Mouse (Mus musculus): Measurements from ENCODE around the gene Mrpl49. TPM values are rescaled to one million over a fixed set of nuclear protein-coding genes. Genes with fewer than 3 reads are reported as not detected.

The Mrpl49 gene
- polyA plus RNA-seq, 1 experiment from 2014 or later = 58.5 TPM

DNA sequence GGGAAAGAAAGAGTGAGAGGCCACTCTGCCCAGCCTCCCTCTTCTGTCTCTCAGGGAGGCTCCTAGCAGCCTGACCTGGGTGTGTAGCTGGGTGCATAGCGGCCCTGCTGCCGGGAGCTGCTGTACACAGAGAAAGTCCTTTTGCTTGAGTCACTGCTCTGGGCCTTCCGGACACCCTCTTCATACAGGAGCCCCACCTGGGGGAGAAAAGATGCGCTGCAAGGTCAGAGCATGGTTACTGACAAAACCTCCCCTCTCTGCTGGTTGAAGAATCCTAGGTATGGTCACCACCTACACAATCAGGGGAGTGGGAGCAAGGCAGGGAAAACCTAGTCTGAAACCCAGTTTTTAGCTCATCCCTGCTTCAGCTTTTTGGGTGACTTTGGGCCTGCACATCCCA lies 11.4 kb upstream of the Mrpl49 start:
- Histone ChIP-seq H3K4me2 (ENCODE audit: low read length) (no peak overlapping the region), H3K4me1 (ENCODE audit: control insufficient read depth, insufficient read depth, low read length) (peaks cover 22% of the 10 kb centered on the region), H3K9me3 (replicated peaks; ENCODE audit: control insufficient read depth, low read length, poor library complexity, severe bottlenecking) (no peaks in the 10 kb centered on the region), H3K27ac (ENCODE audit: low read length) (no peak overlapping the region), H3K36me3 (ENCODE audit: control insufficient read depth, insufficient read depth, low read length) (peaks cover 26% of the 10 kb centered on the region), H3K27me3 (ENCODE audit: control insufficient read depth, insufficient read depth, low read depth, low read length) (no peaks in the 10 kb centered on the region), H3K9ac (ENCODE audit: low read depth, low read length) (no peak overlapping the region), H3K4me3 (ENCODE audit: low read depth, low read length) (no peak overlapping the region)
- WGBS = 80% methylated on average over 4 of the region's 4 CpGs
- no peak for ATAC-seq

GRCm38 (mm10) chr19:6067724-6068415 lies 10.3 kb upstream of the Mrpl49 start, which contains the start of gene Tm7sf2:
TSS of gene Tm7sf2 (minus strand) at chr19:6068373.
- H3K4me2 ChIP-seq (ENCODE audit: low read length) = peak within 1 kb of the TSS; percentile 91
- peak; percentile 93 for ATAC-seq
- H3K4me1 ChIP-seq (ENCODE audit: control insufficient read depth, insufficient read depth, low read length) = peaks cover 26% of the 10 kb centered on the region
- no peaks in the 10 kb centered on the region for H3K27me3 ChIP-seq (ENCODE audit: control insufficient read depth, insufficient read depth, low read depth, low read length)
- H3K9me3 ChIP-seq (replicated peaks; ENCODE audit: control insufficient read depth, low read length, poor library complexity, severe bottlenecking) = no peaks in the 10 kb centered on the region
- H3K36me3 ChIP-seq (ENCODE audit: control insufficient read depth, insufficient read depth, low read length) = peaks cover 26% of the 10 kb centered on the region
- H3K27ac ChIP-seq (ENCODE audit: low read length) = peak within 1 kb of the TSS; percentile 91
- H3K9ac ChIP-seq (ENCODE audit: low read depth, low read length) = peak within 1 kb of the TSS; percentile 82
- H3K4me3 ChIP-seq (ENCODE audit: low read depth, low read length) = peak within 1 kb of the TSS; percentile 52
- WGBS = 8% methylated on average over 33 of the region's 33 CpGs

DNA sequence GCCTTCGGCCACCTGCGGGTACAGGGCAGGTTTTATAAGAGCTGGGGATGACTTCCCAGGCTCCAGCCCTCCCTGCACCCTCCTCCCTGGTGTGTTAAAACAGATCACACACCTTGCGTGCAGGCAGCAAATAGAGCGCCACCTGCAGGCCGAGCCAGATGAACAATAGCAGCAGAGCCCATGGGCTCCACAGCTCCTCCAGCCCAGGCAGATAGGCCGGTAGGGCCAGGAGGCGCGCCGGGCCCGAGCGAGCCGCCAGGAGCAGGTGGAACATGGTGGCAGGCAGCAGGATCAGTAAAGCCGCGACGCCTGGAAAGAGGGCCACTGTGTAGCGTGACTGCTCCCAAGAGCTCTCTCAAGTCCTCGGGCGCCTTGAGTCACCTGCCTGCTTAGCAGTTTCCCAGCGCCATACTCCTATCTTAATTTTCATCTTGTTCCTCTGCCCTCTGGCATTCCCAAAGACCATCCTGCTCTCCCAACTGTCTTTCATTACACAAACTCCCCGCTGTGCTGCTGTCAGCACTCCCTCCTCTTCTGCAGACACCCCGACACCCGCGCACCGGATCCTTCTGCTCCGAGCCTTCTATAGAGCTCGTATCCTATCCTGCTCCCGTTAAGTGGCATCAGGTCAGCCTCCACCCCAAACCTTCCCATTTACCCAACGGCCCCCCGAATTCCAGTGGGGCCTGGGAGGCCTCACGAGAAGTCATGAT lies 9.6 kb upstream of the Mrpl49 start:
- H3K27me3 ChIP-seq (ENCODE audit: control insufficient read depth, insufficient read depth, low read depth, low read length) = no peaks in the 10 kb centered on the region
- no peaks in the 10 kb centered on the region for H3K9me3 ChIP-seq (replicated peaks; ENCODE audit: control insufficient read depth, low read length, poor library complexity, severe bottlenecking)
- peak; percentile 81 for ATAC-seq
- H3K27ac ChIP-seq (ENCODE audit: low read length) = peak overlapping the region; percentile 91
- H3K4me2 ChIP-seq (ENCODE audit: low read length) = peak overlapping the region; percentile 91
- peaks cover 33% of the 10 kb centered on the region for H3K4me1 ChIP-seq (ENCODE audit: control insufficient read depth, insufficient read depth, low read length)
- H3K36me3 ChIP-seq (ENCODE audit: control insufficient read depth, insufficient read depth, low read length) = peaks cover 26% of the 10 kb centered on the region
- under 1% methylated on average over 30 of the region's 30 CpGs for WGBS
- H3K4me3 ChIP-seq (ENCODE audit: low read depth, low read length) = peak overlapping the region; percentile 52
- H3K9ac ChIP-seq (ENCODE audit: low read depth, low read length) = peak overlapping the region; percentile 82

DNA sequence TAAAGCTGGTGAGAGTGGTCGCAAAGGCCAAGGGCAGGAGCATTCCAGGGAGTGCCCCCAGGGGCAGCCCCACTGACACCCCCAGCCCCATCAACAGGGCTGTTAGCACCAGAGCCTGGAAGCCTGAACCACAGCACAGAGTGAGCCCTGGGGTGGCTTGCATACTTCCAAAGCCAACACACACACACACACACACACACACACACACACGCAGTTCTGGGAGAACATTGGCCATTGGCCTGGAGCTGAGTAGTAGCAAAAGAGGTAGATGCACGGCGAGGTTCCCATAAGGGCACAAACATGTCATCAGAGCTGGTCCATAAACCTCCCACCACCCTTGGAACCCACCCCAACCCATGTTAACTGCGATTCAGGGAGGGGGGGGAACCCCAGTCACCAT lies 9.0 kb upstream of the Mrpl49 start:
- peak; percentile 2; the same call in 1 of the 2 replicates for ATAC-seq
- Histone ChIP-seq H3K4me2 (ENCODE audit: low read length) (peak overlapping the region; percentile 91), H3K4me3 (ENCODE audit: low read depth, low read length) (peak overlapping the region; percentile 52), H3K27ac (ENCODE audit: low read length) (peak overlapping the region; percentile 91), H3K27me3 (ENCODE audit: control insufficient read depth, insufficient read depth, low read depth, low read length) (no peaks in the 10 kb centered on the region), H3K36me3 (ENCODE audit: control insufficient read depth, insufficient read depth, low read length) (peaks cover 25% of the 10 kb centered on the region), H3K9ac (ENCODE audit: low read depth, low read length) (peak overlapping the region; percentile 82), H3K4me1 (ENCODE audit: control insufficient read depth, insufficient read depth, low read length) (peaks cover 37% of the 10 kb centered on the region), H3K9me3 (replicated peaks; ENCODE audit: control insufficient read depth, low read length, poor library complexity, severe bottlenecking) (no peaks in the 10 kb centered on the region)
- WGBS = 37% methylated on average over 4 of the region's 5 CpGs

DNA sequence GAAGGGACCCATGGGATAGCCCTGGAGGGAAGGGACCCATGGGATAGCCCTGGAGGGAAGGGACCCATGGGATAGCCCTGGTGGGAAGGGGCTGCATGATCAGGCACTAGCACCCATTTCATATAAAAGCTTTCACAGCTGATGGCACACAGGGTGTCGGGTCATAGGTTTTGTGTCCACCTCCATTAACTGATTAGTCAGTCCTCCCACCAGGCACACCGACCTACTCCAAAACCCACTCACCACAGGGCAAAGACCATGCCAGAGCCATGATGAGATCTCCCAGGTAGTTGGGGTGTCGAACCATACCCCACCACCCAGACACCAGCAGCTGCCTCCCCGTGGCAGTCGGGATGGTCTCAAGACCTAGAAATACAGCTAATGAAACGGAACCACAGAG lies 5.5 kb upstream of the Mrpl49 start:
- H3K4me1 ChIP-seq (ENCODE audit: control insufficient read depth, insufficient read depth, low read length) = peaks cover 46% of the 10 kb centered on the region

GRCm38 (mm10) chr19:6062418-6062817 lies 4.8 kb upstream of the Mrpl49 start:
- H3K4me3 ChIP-seq (ENCODE audit: low read depth, low read length) = peak overlapping the region; percentile 88
- H3K4me1 ChIP-seq (ENCODE audit: control insufficient read depth, insufficient read depth, low read length) = peaks cover 42% of the 10 kb centered on the region
- H3K9ac ChIP-seq (ENCODE audit: low read depth, low read length) = peak overlapping the region; percentile 98
- 67% methylated on average over 5 of the region's 5 CpGs for WGBS
- ATAC-seq = no peak
- H3K36me3 ChIP-seq (ENCODE audit: control insufficient read depth, insufficient read depth, low read length) = no peaks in the 10 kb centered on the region
- no peak overlapping the region for H3K27ac ChIP-seq (ENCODE audit: low read length)
- H3K27me3 ChIP-seq (ENCODE audit: control insufficient read depth, insufficient read depth, low read depth, low read length) = no peaks in the 10 kb centered on the region
- no peaks in the 10 kb centered on the region for H3K9me3 ChIP-seq (replicated peaks; ENCODE audit: control insufficient read depth, low read length, poor library complexity, severe bottlenecking)
- H3K4me2 ChIP-seq (ENCODE audit: low read length) = peak overlapping the region; percentile 100

More for the DNA sequence above, 5.5 kb upstream of the Mrpl49 start:
- ATAC-seq = no peak
- WGBS = 92% methylated on average over 6 of the region's 6 CpGs
- H3K36me3 ChIP-seq (ENCODE audit: control insufficient read depth, insufficient read depth, low read length) = no peaks in the 10 kb centered on the region
- H3K9me3 ChIP-seq (replicated peaks; ENCODE audit: control insufficient read depth, low read length, poor library complexity, severe bottlenecking) = no peaks in the 10 kb centered on the region
- no peak overlapping the region for H3K27ac ChIP-seq (ENCODE audit: low read length)
- no peak overlapping the region for H3K4me3 ChIP-seq (ENCODE audit: low read depth, low read length)
- H3K9ac ChIP-seq (ENCODE audit: low read depth, low read length) = no peak overlapping the region
- peak overlapping the region; percentile 100; the same call in 1 of the 2 replicates for H3K4me2 ChIP-seq (ENCODE audit: low read length)
- H3K27me3 ChIP-seq (ENCODE audit: control insufficient read depth, insufficient read depth, low read depth, low read length) = no peaks in the 10 kb centered on the region

DNA sequence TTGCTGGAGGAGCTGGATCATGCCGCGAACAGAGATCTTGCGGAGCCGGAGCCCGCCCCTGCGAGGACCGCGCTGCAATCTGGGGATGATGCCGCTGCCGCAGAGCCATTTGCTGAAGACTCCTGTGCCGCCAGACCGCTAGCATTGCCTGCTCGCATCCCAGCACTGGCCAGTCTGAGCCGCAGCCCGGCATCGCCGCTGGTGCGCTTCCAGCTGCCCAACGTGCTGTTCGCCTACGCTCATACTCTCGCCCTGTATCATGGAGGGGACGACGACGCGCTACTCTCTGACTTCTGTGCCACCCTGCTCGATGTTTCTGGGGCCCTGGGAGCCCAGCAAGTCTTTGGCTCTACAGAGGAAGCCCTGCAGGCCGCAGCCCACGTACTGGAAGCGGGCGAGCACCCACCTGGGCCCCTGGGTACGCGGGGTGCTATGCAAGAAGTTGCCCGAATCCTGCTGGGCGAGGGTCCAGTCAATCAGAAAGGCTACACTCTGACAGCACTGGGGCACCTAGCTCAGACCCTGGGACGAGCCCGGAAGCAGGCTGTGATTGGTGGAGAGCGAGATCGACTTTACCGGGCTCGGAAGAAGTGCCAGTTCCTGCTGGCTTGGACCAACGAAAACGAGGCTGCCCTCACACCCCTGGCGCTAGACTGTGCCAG lies 4.2 kb upstream of the Mrpl49 start:
- Histone ChIP-seq H3K27me3 (ENCODE audit: control insufficient read depth, insufficient read depth, low read depth, low read length) (no peaks in the 10 kb centered on the region), H3K4me2 (ENCODE audit: low read length) (peak overlapping the region; percentile 100), H3K9ac (ENCODE audit: low read depth, low read length) (peak overlapping the region; percentile 98), H3K4me1 (ENCODE audit: control insufficient read depth, insufficient read depth, low read length) (peaks cover 45% of the 10 kb centered on the region), H3K4me3 (ENCODE audit: low read depth, low read length) (peak overlapping the region; percentile 88), H3K27ac (ENCODE audit: low read length) (peak overlapping the region; percentile 92), H3K36me3 (ENCODE audit: control insufficient read depth, insufficient read depth, low read length) (no peaks in the 10 kb centered on the region), H3K9me3 (replicated peaks; ENCODE audit: control insufficient read depth, low read length, poor library complexity, severe bottlenecking) (no peaks in the 10 kb centered on the region)
- WGBS = 2% methylated on average over 44 of the region's 44 CpGs
- ATAC-seq = no peak

- Histone ChIP-seq H3K36me3 (ENCODE audit: control insufficient read depth, insufficient read depth, low read length) (no peaks in the 10 kb centered on the region), H3K4me3 (ENCODE audit: low read depth, low read length) (peak within 1 kb of the TSS; percentile 88), H3K4me2 (ENCODE audit: low read length) (peak within 1 kb of the TSS; percentile 100), H3K27ac (ENCODE audit: low read length) (peak within 1 kb of the TSS; percentile 92), H3K9ac (ENCODE audit: low read depth, low read length) (peak within 1 kb of the TSS; percentile 98), H3K27me3 (ENCODE audit: control insufficient read depth, insufficient read depth, low read depth, low read length) (no peaks in the 10 kb centered on the region), H3K9me3 (replicated peaks; ENCODE audit: control insufficient read depth, low read length, poor library complexity, severe bottlenecking) (no peaks in the 10 kb centered on the region), H3K4me1 (ENCODE audit: control insufficient read depth, insufficient read depth, low read length) (peaks cover 45% of the 10 kb centered on the region)
- under 1% methylated on average over 57 of the region's 58 CpGs for WGBS
- ATAC-seq = peak; percentile 76
Measured at GRCm38 (mm10) chr19:6061021-6061533, 3.5 kb upstream of the Mrpl49 start, which contains the start of gene Znhit2. TSS of gene Znhit2 (plus strand) at chr19:6061192.

All from midbrain, embryonic 16.5 days (tissue).